Mouse (Mus musculus): ENCODE results near the gene Ube2m.

DNA sequence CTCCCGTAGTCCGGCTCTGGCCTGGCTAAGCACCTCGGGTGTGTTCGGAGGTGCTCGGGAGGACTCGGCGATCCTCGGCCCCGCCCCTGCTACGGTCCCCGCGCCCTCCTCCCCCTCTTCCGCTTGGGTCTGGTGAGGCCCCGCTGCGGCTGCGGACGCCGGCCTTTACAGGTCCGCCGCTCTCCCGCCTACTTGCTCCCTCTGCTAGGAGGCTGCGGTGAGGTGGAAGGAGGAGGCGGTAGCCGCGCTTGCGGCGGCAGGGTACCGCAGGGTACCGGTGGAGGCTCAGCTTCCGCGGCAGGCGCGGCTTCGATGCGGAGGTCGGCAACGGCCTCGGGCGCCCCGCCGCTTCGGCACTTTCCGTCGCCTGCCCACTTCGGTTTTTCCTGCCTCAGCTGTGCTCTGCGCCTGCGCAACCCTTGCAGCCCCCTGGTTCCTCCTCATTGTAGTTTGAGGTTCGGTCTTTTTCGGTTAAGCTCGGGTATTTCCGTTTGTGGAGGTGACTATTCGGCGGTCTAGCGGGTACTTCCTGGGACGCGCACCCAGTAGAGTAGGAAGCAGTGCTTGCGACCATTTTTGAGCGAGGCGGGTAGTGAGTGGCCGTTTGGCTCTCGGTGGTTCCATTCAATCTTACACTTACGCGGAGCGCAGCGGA, at the start of gene Ube2m:
- TF ChIP-seq CTCF (IDR thresholded peaks at IDR 0.05; ENCODE audit: low read depth, low read length) (no peak), POLR2A (IDR thresholded peaks at IDR 0.05; ENCODE audit: borderline replicate concordance, low read depth, low read length) (no peak)

All from bone marrow macrophage, adult 2 months (primary cell).